Mouse (Mus musculus): ENCODE results near the gene Cdhr1.

GRCm38 (mm10) chr14:37105846-37106245 lies 7.7 kb upstream of the Cdhr1 start:
- TF ChIP-seq GATA1 (IDR thresholded peaks at IDR 0.05; ENCODE audit: borderline replicate concordance, low read length): no peak
- no peak for TF ChIP-seq FLI1 (IDR thresholded peaks at IDR 0.05; ENCODE audit: low read length)
